Mouse (Mus musculus) lung, postnatal 0 days (tissue): ENCODE results near the gene Rgmb.

Source experiments
- CTCF ChIP-seq: IDR thresholded peaks from 2 replicates; pipeline ENCODE4 v1.5.1; 2016; ENCODE audit warnings: antibody characterized with exemption, mild to moderate bottlenecking
- EP300 ChIP-seq: IDR thresholded peaks from 2 replicates; pipeline ENCODE4 v1.6.1; 2016; ENCODE audit warnings: antibody characterized with exemption, mild to moderate bottlenecking, control low read depth

- no peak for TF ChIP-seq CTCF
- no peak for TF ChIP-seq EP300
These were observed 3.9 kb downstream of the Rgmb start for GRCm38 (mm10) chr17:15826928-15827327.
